Mouse (Mus musculus): ENCODE data around the gene Atm. TPM values are rescaled to one million over a fixed set of nuclear protein-coding genes. Genes with fewer than 3 reads are reported as not detected.
A peak's percentile ranks its signal among the peaks of the same experiment; 100 is the strongest.

The Atm gene
- polyA plus RNA-seq (2017; shearing (Covaris generic)), result 10 to 100 TPM; 27.8 to 35.4 TPM

GRCm38 (mm10) chr9:53536558-53537320 lies at the start of gene Atm, which contains the start of gene Npat:
Atm (minus strand) TSS chr9:53536740.
Npat (plus strand) TSS chr9:53537047.
- ATAC-seq, result peak; percentile 93

- no peak for ATAC-seq
Observed at GRCm38 (mm10) chr9:53581870-53582269, 45.3 kb upstream of the Atm start.

GRCm38 (mm10) chr9:53575721-53576120 lies 39.2 kb upstream of the Atm start:
- ATAC-seq, result no peak

GRCm38 (mm10) chr9:53572516-53573307 lies 36.2 kb upstream of the Atm start:
- no peak for ATAC-seq

GRCm38 (mm10) chr9:53570662-53571061 lies 34.1 kb upstream of the Atm start:
- ATAC-seq, result no peak

GRCm38 (mm10) chr9:53537336-53537965 lies 911 bp upstream of the Atm start:
- ATAC-seq, result no peak

GRCm38 (mm10) chr9:53535416-53536320 lies 872 bp downstream of the Atm start:
- no peak for ATAC-seq

- ATAC-seq, result no peak
Observed at GRCm38 (mm10) chr9:53517373-53518009, 19.0 kb downstream of the Atm start.

GRCm38 (mm10) chr9:53514091-53514490 lies 22.4 kb downstream of the Atm start:
- no peak for ATAC-seq

GRCm38 (mm10) chr9:53508053-53508452 lies 28.5 kb downstream of the Atm start:
- no peak for ATAC-seq

GRCm38 (mm10) chr9:53485886-53486285 lies 50.7 kb downstream of the Atm start:
- no peak for ATAC-seq

- no peak for ATAC-seq
Observed at GRCm38 (mm10) chr9:53472806-53473518, 63.6 kb downstream of the Atm start.

GRCm38 (mm10) chr9:53452038-53452437 lies 84.5 kb downstream of the Atm start:
- ATAC-seq, result no peak

- no peak for ATAC-seq
Observed at GRCm38 (mm10) chr9:53450609-53451008, 85.9 kb downstream of the Atm start.

- no peak for ATAC-seq
Observed at GRCm38 (mm10) chr9:53435830-53436570, 100.5 kb downstream of the Atm start.

GRCm38 (mm10) chr9:53427638-53428037 lies 108.9 kb downstream of the Atm start:
- no peak for ATAC-seq

GRCm38 (mm10) chr9:53426726-53427125 lies 109.8 kb downstream of the Atm start:
- ATAC-seq, result no peak

- no peak for ATAC-seq
Observed at GRCm38 (mm10) chr9:53422133-53422896, 114.2 kb downstream of the Atm start.

GRCm38 (mm10) chr9:53409427-53409826 lies 127.1 kb downstream of the Atm start:
- no peak for ATAC-seq
